Mouse (Mus musculus) heart, embryonic 10.5 days (tissue): ENCODE data around the gene Aoc2. TPM values are rescaled to one million over a fixed set of nuclear protein-coding genes. Genes with fewer than 3 reads are reported as not detected.
A peak's percentile ranks its signal among the peaks of the same experiment; 100 is the strongest.

Experiments
- DNase-seq: peaks from one replicate; pipeline ENCODE4 v3.0.0-alpha.2; 2017; ENCODE audit warnings: low spot score
- H3K27ac ChIP-seq: fragments of 300-500 bp; sonication (generic); 2 replicates; pipeline ENCODE4 v1.5.1; 2016; ENCODE audit warnings: mild to moderate bottlenecking
- H3K27me3 ChIP-seq: fragments of 300-500 bp; sonication (generic); 2 replicates; pipeline ENCODE4 v1.6.1; 2016; ENCODE audit warnings: mild to moderate bottlenecking; ENCODE audit not compliant: poor library complexity, insufficient read depth, severe bottlenecking
- H3K36me3 ChIP-seq: fragments of 300-500 bp; sonication (generic); 2 replicates; pipeline ENCODE4 v1.6.1; 2016; ENCODE audit warnings: mild to moderate bottlenecking, moderate library complexity
- H3K4me1 ChIP-seq: fragments of 300-500 bp; sonication (generic); 2 replicates; pipeline ENCODE4 v1.6.1; 2016; ENCODE audit warnings: mild to moderate bottlenecking
- H3K4me3 ChIP-seq: fragments of 300-500 bp; sonication (generic); 2 replicates; pipeline ENCODE4 v1.5.1; 2016; ENCODE audit warnings: mild to moderate bottlenecking, moderate library complexity
- H3K9me3 ChIP-seq: fragments of 300-500 bp; sonication (generic); 2 replicates; pipeline ENCODE4 v1.6.1; 2016; ENCODE audit warnings: mild to moderate bottlenecking, moderate library complexity
- WGBS: fragments of 180-500 bp; shearing (Covaris S2); methylation state at CpG from one replicate; pipeline ENCODE4 v1.1.7; 2016; 5-methylcytosine and 5-hydroxymethylcytosine counted together
- polyA plus RNA-seq: library from polyadenylated mRNA; unstranded; fragments of >200 nt; fragmentation: Nextera tagmentation; extraction: Ambion mirVana; gene quantifications from 2 replicates; pipeline ENCODE4 v1.2.1, GENCODE M21; 2016

Aoc2 gene
- polyA plus RNA-seq, 1 experiment from 2014 or later: 1.4 TPM

- WGBS: 73% methylated on average over 3 of the region's 3 CpGs
- H3K9me3 ChIP-seq: no peaks in the 10 kb centered on the region
- DNase-seq: no peak
Measured at GRCm38 (mm10) chr11:101349216-101349615, 24.4 kb downstream of the Aoc2 start.

GRCm38 (mm10) chr11:101351100-101351720 is 26.3 kb downstream of the Aoc2 start:
- H3K27ac ChIP-seq: 0 out of 2 replicates have a peak overlapping the region, but pooled peaks have one; percentile 10
- no peak for DNase-seq
- 0 out of 2 replicates have a peak, but pooled peaks cover 2% of the 10 kb centered on the region for H3K36me3 ChIP-seq
- H3K27me3 ChIP-seq: no peaks in the 10 kb centered on the region; the same call in 1 of the 2 replicates
- whole genome bisulfite sequencing: 54% methylated on average over 11 of the region's 11 CpGs
- peaks cover 19% of the 10 kb centered on the region for H3K4me1 ChIP-seq
- no peak overlapping the region for H3K4me3 ChIP-seq
- H3K9me3 ChIP-seq: no peaks in the 10 kb centered on the region

More at GRCm38 (mm10) chr11:101349216-101349615, 24.4 kb downstream of the Aoc2 start:
- Histone ChIP-seq H3K27ac (no peak overlapping the region), H3K27me3 (no peaks in the 10 kb centered on the region; the same call in 1 of the 2 replicates), H3K4me1 (peaks cover 19% of the 10 kb centered on the region), H3K36me3 (0 out of 2 replicates have a peak, but pooled peaks cover 2% of the 10 kb centered on the region), H3K4me3 (no peak overlapping the region)

GRCm38 (mm10) chr11:101351721-101352111 is 26.9 kb downstream of the Aoc2 start:
- Histone ChIP-seq H3K9me3 (no peaks in the 10 kb centered on the region), H3K4me3 (no peak overlapping the region)
- WGBS: 56% methylated on average over 3 of the region's 3 CpGs

GRCm38 (mm10) chr11:101353436-101353835 is 28.6 kb downstream of the Aoc2 start:
- Histone ChIP-seq H3K9me3 (no peaks in the 10 kb centered on the region), H3K4me3 (no peak overlapping the region), H3K27me3 (no peaks in the 10 kb centered on the region; the same call in 1 of the 2 replicates), H3K4me1 (peaks cover 21% of the 10 kb centered on the region), H3K36me3 (0 out of 2 replicates have a peak, but pooled peaks cover 2% of the 10 kb centered on the region), H3K27ac (no peak overlapping the region)
- no peak for DNase-seq
- 87% methylated on average over 12 of the region's 12 CpGs for WGBS

More at GRCm38 (mm10) chr11:101351721-101352111, 26.9 kb downstream of the Aoc2 start:
- 0 out of 2 replicates have a peak, but pooled peaks cover 2% of the 10 kb centered on the region for H3K36me3 ChIP-seq
- H3K27me3 ChIP-seq: no peaks in the 10 kb centered on the region; the same call in 1 of the 2 replicates
- peaks cover 19% of the 10 kb centered on the region for H3K4me1 ChIP-seq
- no peak for DNase-seq
- 0 out of 2 replicates have a peak overlapping the region, but pooled peaks have one; percentile 10 for H3K27ac ChIP-seq

- 0 out of 2 replicates have a peak, but pooled peaks cover 2% of the 10 kb centered on the region for H3K36me3 ChIP-seq
- no peaks in the 10 kb centered on the region for H3K9me3 ChIP-seq
- H3K27me3 ChIP-seq: no peaks in the 10 kb centered on the region; the same call in 1 of the 2 replicates
- no peak overlapping the region for H3K27ac ChIP-seq
- 81% methylated on average over 5 of the region's 5 CpGs for WGBS
- H3K4me3 ChIP-seq: no peak overlapping the region
- H3K4me1 ChIP-seq: peaks cover 16% of the 10 kb centered on the region
- DNase-seq: no peak
Measured at GRCm38 (mm10) chr11:101354438-101355010, 29.7 kb downstream of the Aoc2 start.

GRCm38 (mm10) chr11:101355916-101356315 is 31.1 kb downstream of the Aoc2 start:
- 82% methylated on average over 2 of the region's 2 CpGs for WGBS
- Histone ChIP-seq H3K9me3 (no peaks in the 10 kb centered on the region), H3K36me3 (0 out of 2 replicates have a peak, but pooled peaks cover 2% of the 10 kb centered on the region), H3K4me1 (peaks cover 30% of the 10 kb centered on the region), H3K27ac (no peak overlapping the region), H3K27me3 (no peaks in the 10 kb centered on the region; the same call in 1 of the 2 replicates), H3K4me3 (no peak overlapping the region)
- no peak for DNase-seq

- 74% methylated on average over 3 of the region's 3 CpGs for WGBS
- no peak overlapping the region for H3K4me3 ChIP-seq
- no peaks in the 10 kb centered on the region for H3K9me3 ChIP-seq
- no peak for DNase-seq
- no peak overlapping the region for H3K27ac ChIP-seq
- H3K4me1 ChIP-seq: peaks cover 30% of the 10 kb centered on the region
- H3K27me3 ChIP-seq: no peaks in the 10 kb centered on the region
- H3K36me3 ChIP-seq: no peaks in the 10 kb centered on the region
Measured at GRCm38 (mm10) chr11:101357505-101358182, 32.8 kb downstream of the Aoc2 start.

GRCm38 (mm10) chr11:101359776-101360175 is 34.9 kb downstream of the Aoc2 start:
- Histone ChIP-seq H3K27ac (peak overlapping the region; percentile 83; the same call in 1 of the 2 replicates), H3K4me3 (no peak overlapping the region), H3K36me3 (no peaks in the 10 kb centered on the region), H3K4me1 (peaks cover 36% of the 10 kb centered on the region), H3K9me3 (no peaks in the 10 kb centered on the region), H3K27me3 (no peaks in the 10 kb centered on the region)
- 56% methylated on average over 9 of the region's 9 CpGs for WGBS
- no peak for DNase-seq

- 37% methylated on average over 3 of the region's 3 CpGs for WGBS
- no peaks in the 10 kb centered on the region for H3K36me3 ChIP-seq
- H3K27ac ChIP-seq: peak overlapping the region; percentile 83
Measured at GRCm38 (mm10) chr11:101360651-101361113, 35.8 kb downstream of the Aoc2 start.

GRCm38 (mm10) chr11:101364531-101364931 is 39.7 kb downstream of the Aoc2 start:
- H3K36me3 ChIP-seq: no peaks in the 10 kb centered on the region

More at GRCm38 (mm10) chr11:101360651-101361113, 35.8 kb downstream of the Aoc2 start:
- DNase-seq: no peak
- no peak overlapping the region for H3K4me3 ChIP-seq
- no peaks in the 10 kb centered on the region for H3K9me3 ChIP-seq
- H3K4me1 ChIP-seq: peaks cover 39% of the 10 kb centered on the region
- H3K27me3 ChIP-seq: no peaks in the 10 kb centered on the region

GRCm38 (mm10) chr11:101367326-101367935 is 42.6 kb downstream of the Aoc2 start, which contains the start of gene G6pc:
TSS of gene G6pc (plus strand) at chr11:101367561.
- no peak within 1 kb of the TSS for H3K4me3 ChIP-seq
- no peaks in the 10 kb centered on the region for H3K36me3 ChIP-seq
- WGBS: 84% methylated on average over 8 of the region's 8 CpGs
- no peak within 1 kb of the TSS for H3K27ac ChIP-seq
- H3K27me3 ChIP-seq: peaks cover 7% of the 10 kb centered on the region; the same call in 1 of the 2 replicates
- H3K9me3 ChIP-seq: no peaks in the 10 kb centered on the region
- H3K4me1 ChIP-seq: peaks cover 9% of the 10 kb centered on the region
- no peak for DNase-seq

More at GRCm38 (mm10) chr11:101364531-101364931, 39.7 kb downstream of the Aoc2 start:
- WGBS: 19% methylated on average over 5 of the region's 5 CpGs
- Histone ChIP-seq H3K27me3 (peaks cover 7% of the 10 kb centered on the region; the same call in 1 of the 2 replicates), H3K4me1 (peaks cover 33% of the 10 kb centered on the region), H3K4me3 (no peak overlapping the region), H3K27ac (peak overlapping the region; percentile 42), H3K9me3 (no peaks in the 10 kb centered on the region)
- no peak for DNase-seq

GRCm38 (mm10) chr11:101370141-101370540 is 45.3 kb downstream of the Aoc2 start:
- 73% methylated on average over 5 of the region's 5 CpGs for WGBS
- peaks cover 7% of the 10 kb centered on the region; the same call in 1 of the 2 replicates for H3K27me3 ChIP-seq
- DNase-seq: no peak
- no peak overlapping the region for H3K27ac ChIP-seq
- no peaks in the 10 kb centered on the region for H3K9me3 ChIP-seq
- H3K4me1 ChIP-seq: no peaks in the 10 kb centered on the region
- no peak overlapping the region for H3K4me3 ChIP-seq
- no peaks in the 10 kb centered on the region for H3K36me3 ChIP-seq
